8 mouse cellular contexts compared by ENCODE assay signal in genomic region chr16:50364189-50365059, GRCm38 (mm10).
DNase-seq lines count a peak whose midpoint lies in the region; ATAC-seq and TF ChIP-seq lines count a peak whose summit lies in the region.

No protein-coding gene starts in this region.

- no peak for TF ChIP-seq CTCF in CH12.LX (conservative IDR thresholded peaks at IDR 0.05 in 1 of 2, IDR thresholded peaks at IDR 0.05 in 1 of 2; ENCODE audit: low read depth in 2 of 2, low read length in 2 of 2)
- no peak for TF ChIP-seq CTCF in liver, embryonic 14.5 days (IDR thresholded peaks at IDR 0.05; ENCODE audit: low read depth)

- no peak; the same call in 1 of the 2 replicates for TF ChIP-seq RAD21 in CH12.LX (IDR thresholded peaks at IDR 0.05; ENCODE audit: low read depth, low read length)

- peak; percentile 51; the same call in 1 of the 2 replicates for TF ChIP-seq EP300 in CH12.LX (IDR thresholded peaks at IDR 0.05; ENCODE audit: low read length)
- no peak for TF ChIP-seq EP300 in liver, embryonic 14.5 days (IDR thresholded peaks at IDR 0.05; ENCODE audit: low read depth)

- 12% methylated on average over 11 of the region's 11 CpGs for WGBS in embryonic facial prominence, embryonic 14.5 days
- 21% methylated on average over 10 of the region's 11 CpGs for WGBS in liver, embryonic 14.5 days (ENCODE audit: insufficient replicate concordance)

- TF ChIP-seq POLR2A in CH12.LX (IDR thresholded peaks at IDR 0.05; ENCODE audit: low read depth, low read length), result peak; percentile 59; the same call in 1 of the 2 replicates

- H3K9ac ChIP-seq in CH12.LX (ENCODE audit: insufficient read depth, low read depth), result peak overlapping the region; percentile 74
- H3K9ac ChIP-seq in embryonic facial prominence, embryonic 14.5 days (ENCODE audit: low read depth, low read length), result peak overlapping the region; percentile 58
- peak overlapping the region; percentile 13; the same call in 1 of the 2 replicates for H3K9ac ChIP-seq in liver, embryonic 14.5 days (replicated peaks)

- H3K79me2 ChIP-seq in CH12.LX (replicated peaks; ENCODE audit: control insufficient read depth, extremely low read depth, insufficient read depth, poor library complexity, severe bottlenecking), result peaks cover 18% of the 10 kb centered on the region

- H3K9me3 ChIP-seq in CH12.LX (replicated peaks; ENCODE audit: low read length), result no peaks in the 10 kb centered on the region
- no peaks in the 10 kb centered on the region for H3K9me3 ChIP-seq in embryonic facial prominence, embryonic 14.5 days (ENCODE audit: control insufficient read depth, low read length)
- no peaks in the 10 kb centered on the region for H3K9me3 ChIP-seq in liver, embryonic 14.5 days (ENCODE audit: control insufficient read depth, low read length)

- peak overlapping the region; percentile 47 to 68 (median 57) for H3K4me3 ChIP-seq in CH12.LX (replicated peaks in 1 of 3; ENCODE audit: low read depth in 2 of 3, low read length in 2 of 3, poor library complexity in 1 of 3)
- H3K4me3 ChIP-seq in embryonic facial prominence, embryonic 14.5 days (ENCODE audit: low read depth, low read length), result peak overlapping the region; percentile 36
- H3K4me3 ChIP-seq in liver, embryonic 14.5 days (ENCODE audit: insufficient read depth in 1 of 2, low read depth in 2 of 2, low read length in 2 of 2), result peak overlapping the region; percentile 37 to 52

- ATAC-seq in embryonic facial prominence, embryonic 14.5 days (ENCODE audit: low read depth), result peak; percentile 96
- peak; percentile 74 for ATAC-seq in liver, embryonic 14.5 days (ENCODE audit: insufficient read depth)

- no peaks in the 10 kb centered on the region for H3K27me3 ChIP-seq in CH12.LX (replicated peaks)
- H3K27me3 ChIP-seq in embryonic facial prominence, embryonic 14.5 days (replicated peaks; ENCODE audit: control insufficient read depth, insufficient read depth, low read length), result no peaks in the 10 kb centered on the region
- no peaks in the 10 kb centered on the region for H3K27me3 ChIP-seq in liver, embryonic 14.5 days (ENCODE audit: control insufficient read depth, insufficient read depth, low read length)

- intact Hi-C loops in heart, postnatal 36 days (cut with DNase I), result no loop called here

- peak overlapping the region; percentile 64 for H3K27ac ChIP-seq in CH12.LX (ENCODE audit: insufficient read depth, low read depth)
- peak overlapping the region; percentile 50 for H3K27ac ChIP-seq in embryonic facial prominence, embryonic 14.5 days (replicated peaks; ENCODE audit: low read depth, low read length)
- H3K27ac ChIP-seq in liver, embryonic 14.5 days, result no peak overlapping the region

- H3K4me2 ChIP-seq in CH12.LX (ENCODE audit: insufficient read depth, low read depth, poor library complexity, severe bottlenecking), result peak overlapping the region; percentile 94
- peak overlapping the region; percentile 46 for H3K4me2 ChIP-seq in embryonic facial prominence, embryonic 14.5 days (ENCODE audit: low read depth, low read length)
- peak overlapping the region; percentile 49 for H3K4me2 ChIP-seq in liver, embryonic 14.5 days (ENCODE audit: low read depth)

- dilution Hi-C loops in CH12.LX (cut with MboI; ENCODE audit: extremely low pct_ligation_motif_present, extremely low pct_unique_long_range_greater_than_20kb, low sequenced_read_pairs), result no loop called here

- H3K36me3 ChIP-seq in CH12.LX (replicated peaks in 1 of 2; ENCODE audit: control insufficient read depth in 1 of 2, insufficient read depth in 1 of 2, low read length in 1 of 2), result peaks cover 0 to 10% of the 10 kb centered on the region in 2 experiments
- H3K36me3 ChIP-seq in embryonic facial prominence, embryonic 14.5 days (ENCODE audit: control insufficient read depth, insufficient read depth, low read length), result no peaks in the 10 kb centered on the region
- no peaks in the 10 kb centered on the region for H3K36me3 ChIP-seq in liver, embryonic 14.5 days (replicated peaks; ENCODE audit: control insufficient read depth, insufficient read depth, low read depth)

- peak; percentile 69 for DNase-seq in CH12.LX (ENCODE audit: extremely low read depth)
- peak; percentile 25 for DNase-seq in adrenal gland, postnatal 25 days
- DNase-seq in embryonic facial prominence, embryonic 14.5 days (ENCODE audit: low spot score), result peak; percentile 80
- DNase-seq in heart, postnatal 36 days, result peak; percentile 35 to 37
- DNase-seq in kidney, postnatal 4 days, result peak; percentile 74 to 86
- no peak for DNase-seq in liver, embryonic 14.5 days (ENCODE audit: low read depth in 3 of 3, low spot score in 3 of 3)
- peak; percentile 54 for DNase-seq in neural tube, embryonic 10.5 days (ENCODE audit: extremely low spot score, low spot score)
- DNase-seq in urinary bladder, postnatal 25 days (ENCODE audit: low spot score), result peak; percentile 11

- H3K4me1 ChIP-seq in CH12.LX (ENCODE audit: control insufficient read depth in 1 of 2, insufficient read depth in 2 of 2), result peaks cover 8 to 53% of the 10 kb centered on the region in 2 experiments
- no peaks in the 10 kb centered on the region for H3K4me1 ChIP-seq in embryonic facial prominence, embryonic 14.5 days (ENCODE audit: control insufficient read depth, insufficient read depth, low read length)
- H3K4me1 ChIP-seq in liver, embryonic 14.5 days (replicated peaks; ENCODE audit: control insufficient read depth in 2 of 2, insufficient read depth in 2 of 2, low read length in 1 of 2), result no peaks in the 10 kb centered on the region; a peak in 1 of 4 replicates

- in situ Hi-C loops in CH12.LX (cut with MboI; ENCODE audit: low pct_ligation_motif_present, low pct_unique_long_range_greater_than_20kb, low sequenced_read_pairs), result no loop called here

TF ChIP-seq in CH12.LX, 34 proteins besides CTCF, POLR2A, EP300 and RAD21:
- TF ChIP-seq HCFC1 (IDR thresholded peaks at IDR 0.05; ENCODE audit: low read depth, low read length), result peak; percentile 62
- 0 out of 2 replicates have a peak, but pooled peaks have one; percentile 50 for TF ChIP-seq TBP (conservative IDR thresholded peaks at IDR 0.05; ENCODE audit: low read depth, low read length)
- TF ChIP-seq MYC (IDR thresholded peaks at IDR 0.05; ENCODE audit: low read depth, low read length), result 0 out of 2 replicates have a peak, but pooled peaks have one; percentile 31
- no peak for TF ChIP-seq USF2 (conservative IDR thresholded peaks at IDR 0.05; ENCODE audit: low read depth, low read length)
- no peak; the same call in 1 of the 2 replicates for TF ChIP-seq ETS1 (conservative IDR thresholded peaks at IDR 0.05; ENCODE audit: low read depth, low read length)
- TF ChIP-seq ZC3H11A (IDR thresholded peaks at IDR 0.05; ENCODE audit: low read depth, low read length), result no peak
- no peak for TF ChIP-seq USF1 (IDR thresholded peaks at IDR 0.05; ENCODE audit: low read depth, low read length)
- TF ChIP-seq ZNF384 (IDR thresholded peaks at IDR 0.05; ENCODE audit: low read depth, low read length), result no peak
- no peak for TF ChIP-seq BHLHE40 (IDR thresholded peaks at IDR 0.05; ENCODE audit: low read depth, low read length)
- no peak for TF ChIP-seq MAX (IDR thresholded peaks at IDR 0.05; ENCODE audit: low read length)
- no peak for TF ChIP-seq MEF2A (IDR thresholded peaks at IDR 0.05; ENCODE audit: borderline replicate concordance, low read depth, low read length)
- TF ChIP-seq KAT2A (IDR thresholded peaks at IDR 0.05; ENCODE audit: insufficient replicate concordance, low read length), result no peak
- TF ChIP-seq MXI1 (IDR thresholded peaks at IDR 0.05; ENCODE audit: low read depth, low read length), result no peak; the same call in 1 of the 2 replicates
- no peak for TF ChIP-seq E2F4 (IDR thresholded peaks at IDR 0.05; ENCODE audit: insufficient replicate concordance, low read depth, low read length)
- no peak for TF ChIP-seq CHD1 (IDR thresholded peaks at IDR 0.05; ENCODE audit: low read depth, low read length)
- TF ChIP-seq TCF12 (IDR thresholded peaks at IDR 0.05; ENCODE audit: low read depth, low read length), result peak; percentile 34; the same call in 1 of the 2 replicates
- TF ChIP-seq ZMIZ1 (IDR thresholded peaks at IDR 0.05; ENCODE audit: low read depth, low read length), result peak; percentile 47; the same call in 1 of the 2 replicates
- TF ChIP-seq IRF4 (IDR thresholded peaks at IDR 0.05; ENCODE audit: low read depth, low read length), result peak; percentile 64; the same call in 1 of the 2 replicates
- TF ChIP-seq MAFK (IDR thresholded peaks at IDR 0.05; ENCODE audit: insufficient replicate concordance, low read length), result peak; percentile 67; the same call in 1 of the 2 replicates
- TF ChIP-seq RCOR1 (conservative IDR thresholded peaks at IDR 0.05; ENCODE audit: low read depth, low read length), result 0 out of 2 replicates have a peak, but pooled peaks have one; percentile 50
- TF ChIP-seq POLR2AphosphoS2 (IDR thresholded peaks at IDR 0.05; ENCODE audit: low read depth, low read length), result peak; percentile 49; the same call in 1 of the 2 replicates
- TF ChIP-seq NRF1 (IDR thresholded peaks at IDR 0.05; ENCODE audit: low read depth, low read length), result 0 out of 2 replicates have a peak, but pooled peaks have one; percentile 18
- no peak for TF ChIP-seq PAX5 (IDR thresholded peaks at IDR 0.05; ENCODE audit: low read length)
- TF ChIP-seq NELFE (IDR thresholded peaks at IDR 0.05; ENCODE audit: low read depth, low read length), result peak; percentile 70
- no peak for TF ChIP-seq SMC3 (IDR thresholded peaks at IDR 0.05; ENCODE audit: low read depth, low read length)
- TF ChIP-seq MAZ (IDR thresholded peaks at IDR 0.05; ENCODE audit: low read depth, low read length), result peak; percentile 92
- 0 out of 2 replicates have a peak, but pooled peaks have one; percentile 20 for TF ChIP-seq JUND (conservative IDR thresholded peaks at IDR 0.05; ENCODE audit: low read depth, low read length)
- no peak for TF ChIP-seq UBTF (IDR thresholded peaks at IDR 0.05; ENCODE audit: low read depth, low read length)
- TF ChIP-seq JUN (IDR thresholded peaks at IDR 0.05; ENCODE audit: insufficient read depth, low read depth, low read length), result no peak
- no peak for TF ChIP-seq GABPA (IDR thresholded peaks at IDR 0.05; ENCODE audit: insufficient replicate concordance, low read depth, low read length)
- TF ChIP-seq SIN3A (IDR thresholded peaks at IDR 0.05; ENCODE audit: low read length), result peak; percentile 71
- TF ChIP-seq ZKSCAN1 (IDR thresholded peaks at IDR 0.05; ENCODE audit: borderline replicate concordance, low read depth, low read length), result no peak
- TF ChIP-seq ELF1 (IDR thresholded peaks at IDR 0.05; ENCODE audit: low read depth, low read length), result peak; percentile 47; the same call in 1 of the 2 replicates
- TF ChIP-seq CHD2 (IDR thresholded peaks at IDR 0.05; ENCODE audit: low read length), result peak; percentile 85

Comparison
In these comparisons a context has a peak if more than half of its experiments do, and no peak if none do; other contexts are left out.
1. DNase-seq: peak in CH12.LX (single experiment), adrenal gland, postnatal 25 days (single experiment), embryonic facial prominence, embryonic 14.5 days (single experiment), heart, postnatal 36 days (2 of 2), kidney, postnatal 4 days (2 of 2), neural tube, embryonic 10.5 days (single experiment) and urinary bladder, postnatal 25 days (single experiment); none in liver, embryonic 14.5 days (0 of 3).
2. H3K9ac ChIP-seq: peak in every context shown above with its lines; median percentile 74 in CH12.LX; 58 in embryonic facial prominence, embryonic 14.5 days; 13 in liver, embryonic 14.5 days.
3. Peak in every context shown above with its lines, with median percentiles within 50 percentile points of each other: H3K4me2 ChIP-seq and H3K4me3 ChIP-seq.